Mouse (Mus musculus) heart, postnatal 0 days (tissue): ENCODE results near the gene Dis3. TPM values are rescaled to one million over a fixed set of nuclear protein-coding genes. Genes with fewer than 3 reads are reported as not detected.
"Not testable (repeated sequence)": the region's sequence is repeated elsewhere in the genome, so short reads cannot be mapped to it uniquely, and the experiment has no call there.

Source experiments
- ATAC-seq: fragments of 200-750 bp; cut with Nextera tagmentation; 2 replicates; pipeline ENCODE4 v1.8.0; 2017; ENCODE audit warnings: low read depth, moderate number of reproducible peaks, moderate library complexity; ENCODE audit not compliant: insufficient read depth
- DNase-seq: peaks from one replicate; pipeline ENCODE4 v3.0.0-alpha.2; 2016; ENCODE audit warnings: low spot score
- H3K27ac ChIP-seq: fragments of 300-500 bp; sonication (generic); 2 replicates; pipeline ENCODE4 v1.5.1; 2014; ENCODE audit warnings: low read depth, mild to moderate bottlenecking
- H3K27me3 ChIP-seq: fragments of 300-500 bp; sonication (generic); 2 replicates; pipeline ENCODE4 v1.6.1; 2014; ENCODE audit warnings: low read length, mixed read lengths; ENCODE audit not compliant: control insufficient read depth, insufficient read depth
- H3K36me3 ChIP-seq: fragments of 300-500 bp; sonication (generic); replicated peaks from 2 replicates; pipeline ENCODE4 v1.6.1; 2014; ENCODE audit warnings: low read length, mixed read lengths; ENCODE audit not compliant: control insufficient read depth, insufficient read depth
- H3K4me1 ChIP-seq: fragments of 300-500 bp; sonication (generic); 2 replicates; pipeline ENCODE4 v1.6.1; 2014; ENCODE audit warnings: antibody characterized with exemption; ENCODE audit not compliant: control insufficient read depth, insufficient read depth
- H3K4me2 ChIP-seq: fragments of 300-500 bp; sonication (generic); 2 replicates; pipeline ENCODE4 v1.6.1; 2014; ENCODE audit warnings: low read depth, mild to moderate bottlenecking, low read length, moderate library complexity
- H3K4me3 ChIP-seq: fragments of 300-500 bp; sonication (generic); 2 replicates; pipeline ENCODE4 v1.5.1; 2014; ENCODE audit warnings: low read depth, low read length
- H3K9ac ChIP-seq: fragments of 300-500 bp; sonication (generic); replicated peaks from 2 replicates; pipeline ENCODE4 v1.6.1; 2014; ENCODE audit warnings: low read depth, low read length, mixed read lengths
- H3K9me3 ChIP-seq: fragments of 300-500 bp; sonication (generic); replicated peaks from 2 replicates; pipeline ENCODE4 v1.6.1; 2016; ENCODE audit warnings: low read length; ENCODE audit not compliant: control insufficient read depth
- CTCF ChIP-seq: IDR thresholded peaks from 2 replicates; pipeline ENCODE4 v1.5.1; 2016; ENCODE audit warnings: antibody characterized with exemption, control low read depth, low read depth
- EP300 ChIP-seq: IDR thresholded peaks from 2 replicates; pipeline ENCODE4 v1.6.1; 2016; ENCODE audit warnings: antibody characterized with exemption, low read depth
- WGBS: fragments of 180-500 bp; shearing (Covaris S2); extraction: QIAGEN DNeasy Blood & Tissue Kit; methylation state at CpG from one replicate; pipeline ENCODE4 v1.1.7; 2014; 5-methylcytosine and 5-hydroxymethylcytosine counted together
- polyA plus RNA-seq: library from polyadenylated mRNA; unstranded; fragments of >200 nt; fragmentation: Nextera tagmentation; extraction: Ambion mirVana; gene quantifications from 2 replicates; pipeline ENCODE4 v1.2.1, GENCODE M21; 2015
- total RNA-seq: library from RNA; depleted of rRNA; stranded (reverse); fragments of >200 nt; gene quantifications from 2 replicates; pipeline ENCODE4 v1.2.3, GENCODE M21; 2014; ENCODE audit warnings: low replicate concordance; rRNA removed

The Dis3 gene
- total and polyA plus RNA-seq, 2 experiments from 2014 or later = 8.2 to 10.5 TPM

DNA sequence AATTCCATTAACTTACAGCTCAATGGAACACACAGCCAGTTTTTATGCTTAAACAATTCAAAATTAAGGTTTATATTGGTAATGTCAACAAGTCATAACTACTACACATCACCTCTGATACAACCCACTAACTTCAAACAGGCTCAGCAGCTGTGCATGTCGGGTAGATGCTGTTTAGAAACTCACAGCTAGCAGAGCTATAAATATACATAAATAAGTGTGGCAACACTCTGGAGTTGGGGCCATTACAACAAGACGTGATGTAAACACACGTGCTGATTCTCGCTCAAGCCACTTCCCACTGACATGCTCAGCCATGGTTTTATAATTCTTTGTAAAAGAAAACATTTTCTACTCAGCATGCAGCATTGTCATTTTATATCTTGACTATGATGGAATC, 63.5 kb downstream of the Dis3 start:
- WGBS = 39% methylated on average over 4 of the region's 4 CpGs
- H3K27ac ChIP-seq = no peak overlapping the region
- no peak for DNase-seq
- H3K36me3 ChIP-seq = peaks cover 40% of the 10 kb centered on the region
- no peak overlapping the region for H3K4me2 ChIP-seq
- H3K9me3 ChIP-seq = no peaks in the 10 kb centered on the region
- TF ChIP-seq CTCF (no peak), EP300 (no peak)
- no peak overlapping the region for H3K4me3 ChIP-seq
- no peak for ATAC-seq
- peaks cover 1% of the 10 kb centered on the region for H3K4me1 ChIP-seq
- no peak overlapping the region for H3K9ac ChIP-seq
- no peaks in the 10 kb centered on the region for H3K27me3 ChIP-seq

GRCm38 (mm10) chr14:99034851-99035250, 64.7 kb downstream of the Dis3 start:
- not testable (repeated sequence) for H3K27ac ChIP-seq, H3K4me2 ChIP-seq, ATAC-seq, DNase-seq, H3K9ac ChIP-seq, H3K4me1 ChIP-seq, H3K9me3 ChIP-seq, H3K4me3 ChIP-seq, H3K27me3 ChIP-seq
- peaks cover 40% of the 10 kb centered on the region for H3K36me3 ChIP-seq
- 86% methylated on average over 8 of the region's 8 CpGs for WGBS

- H3K9me3 ChIP-seq = no peaks in the 10 kb centered on the region
- DNase-seq (no peak), ATAC-seq (no peak)
- no peak overlapping the region for H3K4me2 ChIP-seq
- 0 out of 2 replicates have a peak, but pooled peaks cover 7% of the 10 kb centered on the region for H3K4me1 ChIP-seq
- H3K27me3 ChIP-seq = no peaks in the 10 kb centered on the region
- H3K4me3 ChIP-seq = no peak overlapping the region
- no peak overlapping the region for H3K27ac ChIP-seq
- peaks cover 21% of the 10 kb centered on the region for H3K36me3 ChIP-seq
- 80% methylated on average over 5 of the region's 5 CpGs for WGBS
- TF ChIP-seq CTCF = no peak
- no peak for TF ChIP-seq EP300
- H3K9ac ChIP-seq = no peak overlapping the region
Measured at GRCm38 (mm10) chr14:99032596-99032995, 67.0 kb downstream of the Dis3 start.

DNA sequence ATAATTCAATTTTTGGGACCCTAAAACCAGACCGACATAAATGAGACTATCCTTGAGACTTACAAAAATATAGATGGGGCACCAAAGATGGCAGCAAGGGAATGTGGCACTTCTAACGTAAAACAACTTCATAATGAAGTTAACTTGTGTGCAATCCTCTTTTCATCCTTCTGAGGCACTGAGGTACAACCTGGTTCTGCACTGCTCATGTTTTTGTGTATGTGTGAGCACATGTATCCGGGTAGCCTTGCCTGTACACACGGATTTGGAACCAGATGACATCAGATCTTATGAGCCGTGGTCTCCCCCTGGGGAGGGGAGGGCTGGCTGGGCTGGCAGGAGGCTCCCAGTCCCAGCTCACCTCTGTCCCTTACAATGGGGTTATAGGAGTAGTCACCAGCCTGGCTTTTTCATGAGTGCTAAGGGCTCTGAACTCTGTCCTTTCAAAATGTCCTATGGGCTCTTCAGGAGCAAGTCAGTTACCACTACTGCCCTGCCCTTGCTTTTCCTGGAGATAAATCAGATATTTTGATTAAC, 68.2 kb downstream of the Dis3 start:
- 0 out of 2 replicates have a peak, but pooled peaks cover 7% of the 10 kb centered on the region for H3K4me1 ChIP-seq
- no peak overlapping the region for H3K4me2 ChIP-seq
- WGBS = 77% methylated on average over 5 of the region's 5 CpGs
- no peaks in the 10 kb centered on the region for H3K9me3 ChIP-seq
- no peak overlapping the region for H3K9ac ChIP-seq
- H3K27me3 ChIP-seq = no peaks in the 10 kb centered on the region
- TF ChIP-seq CTCF = no peak
- TF ChIP-seq EP300 = no peak
- no peak for ATAC-seq
- H3K27ac ChIP-seq = no peak overlapping the region
- H3K36me3 ChIP-seq = peaks cover 17% of the 10 kb centered on the region
- DNase-seq = no peak
- H3K4me3 ChIP-seq = no peak overlapping the region

DNA sequence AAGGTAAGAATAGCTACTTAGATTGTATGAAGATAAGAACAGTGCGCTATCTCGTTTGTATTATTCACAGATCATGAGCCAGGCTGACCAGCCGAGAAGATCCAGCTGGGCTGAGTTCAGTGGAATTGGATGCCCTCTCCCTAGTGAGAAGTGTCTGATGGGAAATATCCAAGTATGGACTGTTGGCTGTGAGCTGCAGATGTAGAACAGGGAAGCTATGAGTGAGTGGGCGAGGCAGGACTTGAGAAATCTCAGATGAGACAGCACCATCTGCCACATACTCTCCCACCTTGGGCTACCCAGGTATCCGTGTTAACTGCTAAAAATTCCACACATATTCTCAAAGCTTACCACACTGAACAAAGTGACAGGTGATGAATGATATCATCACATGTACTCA, 69.6 kb downstream of the Dis3 start:
- H3K36me3 ChIP-seq = peaks cover 9% of the 10 kb centered on the region
- no peak overlapping the region for H3K9ac ChIP-seq
- no peak overlapping the region for H3K4me3 ChIP-seq
- WGBS = 57% methylated on average over 5 of the region's 5 CpGs
- ATAC-seq (no peak), DNase-seq (no peak)
- H3K4me2 ChIP-seq = no peak overlapping the region
- 0 out of 2 replicates have a peak, but pooled peaks cover 7% of the 10 kb centered on the region for H3K4me1 ChIP-seq
- no peaks in the 10 kb centered on the region for H3K27me3 ChIP-seq
- H3K9me3 ChIP-seq = no peaks in the 10 kb centered on the region
- no peak overlapping the region for H3K27ac ChIP-seq
- no peak for TF ChIP-seq EP300
- TF ChIP-seq CTCF = no peak

Other genes with a start within 250 kb of the Dis3 start
- not detected in 2 replicates for gene Rpl36a-ps1, start 105.5 kb downstream of the Dis3 start, total RNA-seq
- 1.7 and 1.8 TPM in 2 replicates for gene Rpl36a-ps1, start 105.5 kb downstream of the Dis3 start, polyA plus RNA-seq
- gene Mzt1, start 53.6 kb downstream of the Dis3 start, total RNA-seq = 64.1 and 79.9 TPM in 2 replicates
- gene Mzt1, start 53.6 kb downstream of the Dis3 start, polyA plus RNA-seq = 82.2 and 84.6 TPM in 2 replicates
- 8.0 and 10.7 TPM in 2 replicates for gene Bora, start 53.5 kb downstream of the Dis3 start, total RNA-seq
- 11.3 and 12.3 TPM in 2 replicates for gene Bora, start 53.5 kb downstream of the Dis3 start, polyA plus RNA-seq
- gene Pibf1, start 346 bp downstream of the Dis3 start, total RNA-seq = 0.97 and 4.7 TPM in 2 replicates
- gene Pibf1, start 346 bp downstream of the Dis3 start, polyA plus RNA-seq = 10.1 and 10.5 TPM in 2 replicates
- 0.11 and 2.7 TPM in 2 replicates for gene Klf5, start 198.9 kb upstream of the Dis3 start, total RNA-seq
- 0.83 and 1.5 TPM in 2 replicates for gene Klf5, start 198.9 kb upstream of the Dis3 start, polyA plus RNA-seq